Mouse (Mus musculus) olfactory bulb, adult 2 months (tissue): ENCODE results near the gene Cd34. TPM values are rescaled to one million over a fixed set of nuclear protein-coding genes. Genes with fewer than 3 reads are reported as not detected.

Experiments
- H3K27ac ChIP-seq: fragments of 200-500 bp; 2 replicates; pipeline ENCODE4 v1.5.1; 2012; ENCODE audit warnings: low read depth, low read length; ENCODE audit not compliant: insufficient read depth
- H3K4me1 ChIP-seq: fragments of 200-500 bp; 2 replicates; pipeline ENCODE4 v1.6.1; 2012; ENCODE audit warnings: low read length; ENCODE audit not compliant: control insufficient read depth, insufficient read depth
- H3K4me3 ChIP-seq: fragments of 200-500 bp; 2 replicates; pipeline ENCODE4 v1.5.1; 2012; ENCODE audit warnings: mild to moderate bottlenecking, low read depth, low read length, moderate library complexity; ENCODE audit not compliant: insufficient read depth
- CTCF ChIP-seq: fragments of 200-500 bp; IDR thresholded peaks from 2 replicates; pipeline ENCODE4 v1.5.1; 2012; ENCODE audit warnings: low read depth, mild to moderate bottlenecking, low read length, moderate library complexity; ENCODE audit not compliant: insufficient read depth
- POLR2A ChIP-seq: fragments of 200-500 bp; IDR thresholded peaks from 2 replicates; pipeline ENCODE4 v1.6.1; 2012; ENCODE audit warnings: mild to moderate bottlenecking, low read depth, low read length, moderate library complexity; ENCODE audit not compliant: insufficient read depth
- WGBS: fragments of 180-500 bp; shearing (Covaris S2); methylation state at CpG from one replicate; pipeline ENCODE4 v1.1.7; 2018; 5-methylcytosine and 5-hydroxymethylcytosine counted together
- polyA plus RNA-seq: library from polyadenylated mRNA; stranded (reverse); fragments of >200 nt; gene quantifications from 2 replicates; pipeline ENCODE4 v1.2.4, GENCODE M21; 2012; ENCODE audit warnings: low replicate concordance; ENCODE audit not compliant: missing spikeins, insufficient read depth, insufficient read length

Gene Cd34
- polyA plus RNA-seq, 1 experiment: not detected

GRCm38 (mm10) chr1:194929972-194930355 is 8.7 kb upstream of the Cd34 start:
- 49% methylated on average over 1 of the region's 1 CpGs for WGBS
- Histone ChIP-seq H3K4me1 (peaks cover 2% of the 10 kb centered on the region; the same call in 1 of the 2 replicates), H3K4me3 (no peak overlapping the region), H3K27ac (no peak overlapping the region)
- TF ChIP-seq CTCF (no peak), POLR2A (no peak)

GRCm38 (mm10) chr1:194930706-194931105 is 7.9 kb upstream of the Cd34 start:
- peaks cover 2% of the 10 kb centered on the region; the same call in 1 of the 2 replicates for H3K4me1 ChIP-seq
- TF ChIP-seq CTCF (no peak), POLR2A (no peak)
- no peak overlapping the region for H3K27ac ChIP-seq
- H3K4me3 ChIP-seq: no peak overlapping the region

GRCm38 (mm10) chr1:194935351-194935750 is 3.3 kb upstream of the Cd34 start:
- H3K4me3 ChIP-seq: no peak overlapping the region
- 92% methylated on average over 1 of the region's 1 CpGs for WGBS
- no peak for TF ChIP-seq CTCF
- no peak overlapping the region for H3K27ac ChIP-seq
- peaks cover 6% of the 10 kb centered on the region for H3K4me1 ChIP-seq

- TF ChIP-seq CTCF: no peak
- TF ChIP-seq POLR2A: no peak
- Histone ChIP-seq H3K4me1 (peaks cover 6% of the 10 kb centered on the region), H3K27ac (no peak overlapping the region), H3K4me3 (no peak overlapping the region)
Observed at GRCm38 (mm10) chr1:194941528-194941927, 2.9 kb downstream of the Cd34 start.

- Histone ChIP-seq H3K4me3 (no peak overlapping the region), H3K27ac (no peak overlapping the region), H3K4me1 (peaks cover 6% of the 10 kb centered on the region)
- TF ChIP-seq POLR2A (no peak), CTCF (no peak)
Observed at GRCm38 (mm10) chr1:194942912-194943311, 4.3 kb downstream of the Cd34 start.

- Histone ChIP-seq H3K4me1 (peaks cover 6% of the 10 kb centered on the region), H3K4me3 (no peak overlapping the region), H3K27ac (no peak overlapping the region)
- no peak for TF ChIP-seq POLR2A
- TF ChIP-seq CTCF: no peak
- WGBS: 91% methylated on average over 5 of the region's 5 CpGs
Observed at GRCm38 (mm10) chr1:194943485-194943884, 4.9 kb downstream of the Cd34 start.

GRCm38 (mm10) chr1:194945382-194945781 is 6.8 kb downstream of the Cd34 start:
- no peaks in the 10 kb centered on the region for H3K4me1 ChIP-seq
- TF ChIP-seq POLR2A (no peak), CTCF (no peak)
- H3K27ac ChIP-seq: no peak overlapping the region
- WGBS: 82% methylated on average over 2 of the region's 2 CpGs
- no peak overlapping the region for H3K4me3 ChIP-seq

GRCm38 (mm10) chr1:194946467-194946866 is 7.8 kb downstream of the Cd34 start:
- Histone ChIP-seq H3K4me1 (no peaks in the 10 kb centered on the region), H3K4me3 (no peak overlapping the region), H3K27ac (no peak overlapping the region)
- TF ChIP-seq POLR2A: no peak
- no peak for TF ChIP-seq CTCF
- WGBS: 97% methylated on average over 1 of the region's 1 CpGs

GRCm38 (mm10) chr1:194950913-194951312 is 12.3 kb downstream of the Cd34 start:
- WGBS: 62% methylated on average over 2 of the region's 2 CpGs
- no peak overlapping the region for H3K4me3 ChIP-seq
- TF ChIP-seq POLR2A: no peak
- no peak for TF ChIP-seq CTCF
- no peaks in the 10 kb centered on the region for H3K4me1 ChIP-seq
- no peak overlapping the region for H3K27ac ChIP-seq

- H3K4me1 ChIP-seq: no peaks in the 10 kb centered on the region
- 90% methylated on average over 1 of the region's 1 CpGs for WGBS
- no peak overlapping the region for H3K27ac ChIP-seq
- no peak overlapping the region for H3K4me3 ChIP-seq
- TF ChIP-seq CTCF (no peak), POLR2A (no peak)
Observed at GRCm38 (mm10) chr1:194952891-194953290, 14.3 kb downstream of the Cd34 start.
